Mouse (Mus musculus): ENCODE measurements around the gene Pcp2. TPM values are rescaled to one million over a fixed set of nuclear protein-coding genes. Genes with fewer than 3 reads are reported as not detected.

The Pcp2 gene
- polyA plus RNA-seq, 1 experiment from 2014 or later = 2.3 TPM

GRCm38 (mm10) chr8:3648268-3648667 is 22.9 kb upstream of the Pcp2 start:
- no peak overlapping the region for H3K9ac ChIP-seq
- H3K36me3 ChIP-seq (replicated peaks) = no peaks in the 10 kb centered on the region
- 77% methylated on average over 2 of the region's 2 CpGs for WGBS
- no peak overlapping the region for H3K27ac ChIP-seq
- no peaks in the 10 kb centered on the region for H3K4me1 ChIP-seq
- no peaks in the 10 kb centered on the region for H3K9me3 ChIP-seq
- H3K4me2 ChIP-seq = no peak overlapping the region
- H3K4me3 ChIP-seq = no peak overlapping the region
- ATAC-seq (replicated peaks) = no peak
- no peaks in the 10 kb centered on the region for H3K27me3 ChIP-seq (replicated peaks)

DNA sequence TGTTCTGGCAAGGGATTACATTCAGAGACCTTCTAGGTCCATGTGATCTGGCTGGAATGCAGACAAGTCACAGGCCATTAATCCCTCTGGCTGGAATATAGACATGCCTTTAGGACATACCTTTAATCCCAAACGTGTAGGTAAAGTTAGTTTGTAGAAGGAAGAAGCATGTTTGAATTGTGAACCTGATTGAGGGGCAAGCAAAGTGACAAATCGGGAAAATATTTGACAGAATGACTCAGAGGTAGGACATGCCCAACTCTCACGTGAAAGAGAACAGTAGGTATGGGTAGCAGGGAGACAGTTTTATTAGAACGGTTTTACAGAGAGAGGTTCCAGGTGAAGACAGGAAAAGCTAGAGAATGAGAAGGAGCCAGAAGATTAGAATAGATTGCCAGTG is 22.2 kb upstream of the Pcp2 start:
- ATAC-seq (replicated peaks) = no peak
- WGBS = 86% methylated on average over 4 of the region's 4 CpGs
- Histone ChIP-seq H3K36me3 (replicated peaks) (no peaks in the 10 kb centered on the region), H3K4me2 (no peak overlapping the region), H3K4me1 (no peaks in the 10 kb centered on the region), H3K9ac (no peak overlapping the region), H3K9me3 (no peaks in the 10 kb centered on the region), H3K27me3 (replicated peaks) (no peaks in the 10 kb centered on the region), H3K27ac (no peak overlapping the region), H3K4me3 (no peak overlapping the region)

GRCm38 (mm10) chr8:3646824-3647531 is 21.6 kb upstream of the Pcp2 start:
- H3K36me3 ChIP-seq (replicated peaks) = no peaks in the 10 kb centered on the region
- no peaks in the 10 kb centered on the region for H3K9me3 ChIP-seq
- no peaks in the 10 kb centered on the region for H3K4me1 ChIP-seq
- H3K4me2 ChIP-seq = no peak overlapping the region
- no peak overlapping the region for H3K4me3 ChIP-seq
- no peak for ATAC-seq (replicated peaks)
- H3K27ac ChIP-seq = no peak overlapping the region
- 85% methylated on average over 6 of the region's 6 CpGs for WGBS
- no peaks in the 10 kb centered on the region for H3K27me3 ChIP-seq (replicated peaks)
- H3K9ac ChIP-seq = no peak overlapping the region

DNA sequence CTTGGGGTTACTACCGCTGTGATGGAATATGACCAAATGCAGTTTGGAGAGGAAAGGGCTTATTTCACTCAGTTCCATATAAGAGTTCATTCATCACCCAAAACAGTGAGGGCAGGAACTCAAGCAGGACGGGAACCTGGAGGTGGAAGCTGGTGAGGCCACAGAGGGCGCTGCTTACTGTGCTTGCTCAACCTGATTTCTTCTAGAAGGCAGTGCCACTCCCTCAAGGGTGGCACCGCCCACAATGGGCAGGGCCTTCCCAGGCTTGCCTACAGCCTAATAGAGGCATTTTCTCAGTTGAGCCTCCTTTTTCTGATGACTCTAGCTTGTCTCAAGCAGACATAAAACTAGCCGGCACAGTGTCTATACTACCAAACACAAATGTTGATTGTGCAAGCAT is 20.5 kb upstream of the Pcp2 start:
- H3K9me3 ChIP-seq = no peaks in the 10 kb centered on the region
- H3K4me1 ChIP-seq = no peaks in the 10 kb centered on the region
- H3K4me2 ChIP-seq = no peak overlapping the region
- 25% methylated on average over 5 of the region's 5 CpGs for WGBS
- H3K9ac ChIP-seq = no peak overlapping the region
- H3K27me3 ChIP-seq (replicated peaks) = no peaks in the 10 kb centered on the region
- H3K4me3 ChIP-seq = no peak overlapping the region
- ATAC-seq (replicated peaks) = no peak
- H3K36me3 ChIP-seq (replicated peaks) = no peaks in the 10 kb centered on the region
- H3K27ac ChIP-seq = no peak overlapping the region

- ATAC-seq (replicated peaks) = 0 out of 2 replicates have a peak, but pooled peaks have one; percentile 7
- H3K36me3 ChIP-seq (replicated peaks) = no peaks in the 10 kb centered on the region
- H3K4me3 ChIP-seq = peak overlapping the region; percentile 47
- H3K27me3 ChIP-seq (replicated peaks) = no peaks in the 10 kb centered on the region
- no peak overlapping the region for H3K9ac ChIP-seq
- peaks cover 8% of the 10 kb centered on the region for H3K4me1 ChIP-seq
- no peaks in the 10 kb centered on the region for H3K9me3 ChIP-seq
- WGBS = 23% methylated on average over 8 of the region's 8 CpGs
- H3K4me2 ChIP-seq = peak overlapping the region; percentile 78
- no peak overlapping the region for H3K27ac ChIP-seq
These were observed 6.1 kb upstream of the Pcp2 start for GRCm38 (mm10) chr8:3631478-3631875.

DNA sequence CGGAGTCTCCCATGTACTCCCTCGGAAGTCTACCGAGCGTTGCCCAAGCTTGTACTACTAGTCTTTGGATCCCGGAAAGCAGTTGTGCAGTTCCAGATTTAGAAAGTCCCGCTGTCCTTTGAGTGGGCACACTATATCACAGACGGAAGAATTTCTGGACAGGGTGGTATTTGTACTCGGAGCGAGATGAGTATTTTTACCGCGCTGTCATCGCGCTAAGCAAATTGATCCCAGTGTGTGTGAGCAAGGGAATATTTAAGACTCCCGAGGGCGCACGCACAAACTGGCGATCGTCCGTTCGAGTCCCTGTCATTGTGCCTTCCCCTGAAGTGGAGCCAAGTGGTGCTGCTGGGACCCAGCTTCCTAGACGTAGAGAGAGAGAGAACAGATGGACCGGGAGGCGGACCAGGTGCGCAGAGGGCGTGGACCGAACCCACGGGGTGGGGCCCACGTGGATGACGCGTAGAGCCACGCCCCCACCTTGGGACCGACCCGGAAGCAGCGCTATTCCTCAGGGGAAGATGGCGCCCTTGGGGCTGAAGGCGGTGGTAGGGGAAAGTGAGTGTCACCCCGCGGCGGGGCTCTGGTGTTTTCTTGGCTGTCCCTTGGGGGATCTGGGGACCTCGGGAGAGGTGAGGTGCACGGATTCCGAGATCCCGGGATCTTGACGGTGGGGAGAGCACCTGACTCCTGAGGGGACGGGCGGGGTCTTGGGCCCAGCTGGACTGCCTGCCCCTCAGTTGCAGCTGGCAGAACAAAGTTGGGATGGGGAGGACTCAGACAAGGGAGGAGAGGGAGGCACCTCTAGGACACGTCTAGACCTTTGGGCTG is 5.5 kb upstream of the Pcp2 start, which contains the start of gene Stxbp2:
Stxbp2 (plus strand) TSS at position 309 of the 831 bp plus-strand sequence.
- Histone ChIP-seq H3K27ac (no peak within 1 kb of the TSS), H3K36me3 (replicated peaks) (no peaks in the 10 kb centered on the region), H3K4me2 (peak within 1 kb of the TSS; percentile 78), H3K9me3 (no peaks in the 10 kb centered on the region), H3K4me3 (peak within 1 kb of the TSS; percentile 47), H3K4me1 (peaks cover 8% of the 10 kb centered on the region), H3K9ac (peak within 1 kb of the TSS; percentile 21; the same call in 1 of the 2 replicates), H3K27me3 (replicated peaks) (no peaks in the 10 kb centered on the region)
- 5% methylated on average over 47 of the region's 47 CpGs for WGBS
- ATAC-seq (replicated peaks) = peak; percentile 86

DNA sequence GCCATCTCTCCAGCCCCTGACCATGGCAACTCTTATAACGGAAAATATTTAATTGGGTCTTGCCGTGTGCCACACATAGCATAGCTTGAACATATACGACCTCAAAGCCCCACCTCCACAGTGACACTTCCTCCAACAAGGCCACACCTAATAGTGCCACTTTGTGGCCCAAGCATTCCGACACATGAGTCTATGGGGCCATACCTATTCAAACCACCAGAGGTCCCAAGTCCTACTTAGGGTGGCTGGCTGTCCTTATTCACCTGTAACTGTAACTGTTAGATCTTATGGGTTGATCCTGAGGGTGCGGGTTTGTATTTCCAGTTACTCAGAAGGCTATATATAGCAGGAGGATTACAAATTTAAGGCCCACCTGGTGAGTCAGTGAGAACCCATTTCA is 2.7 kb upstream of the Pcp2 start:
- Histone ChIP-seq H3K4me3 (no peak overlapping the region), H3K27me3 (replicated peaks) (no peaks in the 10 kb centered on the region), H3K4me1 (peaks cover 8% of the 10 kb centered on the region), H3K36me3 (replicated peaks) (no peaks in the 10 kb centered on the region), H3K9me3 (no peaks in the 10 kb centered on the region), H3K4me2 (no peak overlapping the region), H3K9ac (no peak overlapping the region), H3K27ac (no peak overlapping the region)
- WGBS = 41% methylated on average over 5 of the region's 5 CpGs
- ATAC-seq (replicated peaks) = no peak

DNA sequence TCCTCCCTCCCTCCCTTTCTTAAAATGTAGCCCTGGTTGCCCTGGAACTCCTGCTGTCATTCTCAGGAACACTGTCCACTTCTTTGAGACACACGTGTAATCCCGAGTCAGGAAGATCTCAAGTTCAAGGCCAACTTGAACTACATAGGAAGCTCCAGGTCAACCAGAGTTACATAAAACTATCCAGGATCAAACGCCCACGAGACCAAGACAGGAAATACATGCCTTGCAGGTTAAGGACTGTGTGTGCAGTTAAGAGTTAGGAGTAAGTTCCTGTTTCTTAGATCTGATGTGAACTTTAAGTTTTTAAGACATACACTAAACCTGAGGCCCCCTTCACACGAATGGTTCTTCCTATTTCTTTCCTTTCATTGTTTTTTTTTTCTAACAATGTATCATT is 1.6 kb upstream of the Pcp2 start:
- Histone ChIP-seq H3K4me1 (peaks cover 15% of the 10 kb centered on the region), H3K27ac (no peak overlapping the region), H3K4me2 (no peak overlapping the region), H3K4me3 (no peak overlapping the region), H3K9ac (no peak overlapping the region), H3K9me3 (no peaks in the 10 kb centered on the region), H3K36me3 (replicated peaks) (no peaks in the 10 kb centered on the region), H3K27me3 (replicated peaks) (no peaks in the 10 kb centered on the region)
- no peak for ATAC-seq (replicated peaks)
- 64% methylated on average over 5 of the region's 5 CpGs for WGBS

GRCm38 (mm10) chr8:3622119-3622518 is 3.2 kb downstream of the Pcp2 start:
- H3K9ac ChIP-seq = peak overlapping the region; percentile 76; the same call in 1 of the 2 replicates
- ATAC-seq (replicated peaks) = no peak; the same call in 1 of the 2 replicates
- peaks cover 23% of the 10 kb centered on the region for H3K4me1 ChIP-seq
- H3K4me2 ChIP-seq = peak overlapping the region; percentile 76
- no peak overlapping the region for H3K27ac ChIP-seq
- H3K27me3 ChIP-seq (replicated peaks) = no peaks in the 10 kb centered on the region
- 70% methylated on average over 8 of the region's 8 CpGs for WGBS
- no peaks in the 10 kb centered on the region for H3K9me3 ChIP-seq
- peak overlapping the region; percentile 68 for H3K4me3 ChIP-seq
- H3K36me3 ChIP-seq (replicated peaks) = peaks cover 13% of the 10 kb centered on the region

GRCm38 (mm10) chr8:3621199-3621970 is 4.0 kb downstream of the Pcp2 start, which contains the start of the genes Xab2 and Pet100:
Xab2 (minus strand) TSS chr8:3621316.
Pet100 (plus strand) TSS chr8:3621548.
- H3K27ac ChIP-seq = peak within 1 kb of the TSS; percentile 57
- peaks cover 23% of the 10 kb centered on the region for H3K4me1 ChIP-seq
- H3K9me3 ChIP-seq = no peaks in the 10 kb centered on the region

DNA sequence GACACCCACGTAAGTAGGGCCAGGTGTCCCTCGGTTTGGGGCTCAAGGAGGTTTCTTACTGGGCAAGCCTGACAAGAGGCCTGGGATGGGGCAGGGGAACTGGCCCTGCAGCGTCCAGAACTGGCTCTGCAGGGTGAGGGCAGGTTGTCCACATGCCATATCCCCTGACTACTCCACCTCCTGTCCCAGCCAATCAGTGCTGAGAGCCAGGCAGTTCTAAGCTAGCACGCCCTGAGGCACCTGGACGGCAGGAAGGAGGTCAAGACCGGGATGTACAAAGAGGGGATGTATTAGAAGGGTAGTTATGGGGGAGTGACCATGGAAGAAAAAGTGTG is 15.6 kb downstream of the Pcp2 start:
- 89% methylated on average over 6 of the region's 6 CpGs for WGBS
- no peak overlapping the region for H3K27ac ChIP-seq
- ATAC-seq (replicated peaks) = no peak
- no peaks in the 10 kb centered on the region for H3K9me3 ChIP-seq
- peaks cover 73% of the 10 kb centered on the region for H3K36me3 ChIP-seq (replicated peaks)
- H3K4me1 ChIP-seq = no peaks in the 10 kb centered on the region
- no peak overlapping the region for H3K9ac ChIP-seq
- H3K4me2 ChIP-seq = no peak overlapping the region
- H3K4me3 ChIP-seq = no peak overlapping the region
- H3K27me3 ChIP-seq (replicated peaks) = no peaks in the 10 kb centered on the region

More at GRCm38 (mm10) chr8:3621199-3621970, 4.0 kb downstream of the Pcp2 start, which contains the start of the genes Xab2 and Pet100:
- Histone ChIP-seq H3K4me2 (peak within 1 kb of the TSS; percentile 76), H3K4me3 (peak within 1 kb of the TSS; percentile 68), H3K27me3 (replicated peaks) (no peaks in the 10 kb centered on the region), H3K36me3 (replicated peaks) (peaks cover 19% of the 10 kb centered on the region), H3K9ac (peak within 1 kb of the TSS; percentile 76)
- ATAC-seq (replicated peaks) = peak; percentile 97
- under 1% methylated on average over 37 of the region's 37 CpGs for WGBS
